Mouse (Mus musculus) hindlimb bud, embryonic 11.5 days (tissue): ENCODE measurements around the gene Nckipsd.
A peak's percentile ranks its signal among the peaks of the same experiment; 100 is the strongest.

ENCODE experiments used
- DNase-seq: peaks from one replicate; pipeline ENCODE4 v3.0.0-alpha.2; 2012; ENCODE audit warnings: low read depth, low spot score; ENCODE audit errors: extremely low spot score

Nckipsd gene

GRCm38 (mm10) chr9:108845390-108845789 lies 37.2 kb downstream of the Nckipsd start:
- DNase-seq, result no peak

GRCm38 (mm10) chr9:108847374-108847773 lies 39.2 kb downstream of the Nckipsd start:
- no peak for DNase-seq

- no peak for DNase-seq
These were observed 40.3 kb downstream of the Nckipsd start for GRCm38 (mm10) chr9:108848419-108848818.

- DNase-seq, result no peak
These were observed 44.8 kb downstream of the Nckipsd start, which contains the start of gene Slc26a6 for GRCm38 (mm10) chr9:108852976-108853375. Slc26a6 (plus strand) TSS chr9:108853283.

- DNase-seq, result peak; percentile 87
These were observed 45.6 kb downstream of the Nckipsd start for GRCm38 (mm10) chr9:108853635-108854240.

GRCm38 (mm10) chr9:108854241-108854696 lies 46.1 kb downstream of the Nckipsd start:
- DNase-seq, result no peak

- DNase-seq, result no peak
These were observed 47.2 kb downstream of the Nckipsd start for GRCm38 (mm10) chr9:108855335-108855734.

GRCm38 (mm10) chr9:108858792-108859527 lies 50.8 kb downstream of the Nckipsd start:
- DNase-seq, result no peak
